Mouse (Mus musculus): Measurements from ENCODE around the gene Styxl1. TPM values are rescaled to one million over a fixed set of nuclear protein-coding genes. Genes with fewer than 3 reads are reported as not detected.

Gene Styxl1
- total RNA-seq, 1 experiment, result not detected

DNA sequence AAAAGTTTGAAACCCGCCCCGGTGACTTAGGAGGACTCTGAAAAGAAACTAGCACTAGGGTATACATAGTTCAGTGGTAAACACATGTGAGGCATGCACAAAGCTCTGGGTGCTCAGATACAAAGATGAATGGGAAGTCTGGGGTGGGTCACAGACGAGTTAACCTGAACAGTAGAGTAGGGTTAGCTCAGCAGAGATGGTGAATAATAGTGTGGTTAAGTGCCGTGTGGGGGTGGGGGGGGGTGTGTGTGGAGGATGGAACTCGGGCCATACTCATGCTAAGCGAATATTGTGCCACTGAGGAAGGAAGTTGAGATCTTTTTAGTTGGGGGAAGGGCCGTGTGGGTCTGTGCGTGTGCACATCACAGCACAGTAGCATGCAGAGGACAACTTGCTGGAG is 2.1 kb upstream of the Styxl1 start:
- H3K27ac ChIP-seq (ENCODE audit: insufficient read depth, low read depth, low read length, poor library complexity, severe bottlenecking), result no peak overlapping the region
- H3K9ac ChIP-seq (ENCODE audit: insufficient read depth, low read depth, low read length, poor library complexity, severe bottlenecking), result no peak overlapping the region; the same call in 1 of the 2 replicates
- no peak for DNase-seq (ENCODE audit: low read depth, low spot score)
- H3K4me3 ChIP-seq (ENCODE audit: insufficient read depth in 1 of 2, low read depth in 1 of 2, low read length in 2 of 2, poor library complexity in 1 of 2, severe bottlenecking in 1 of 2), result no peak overlapping the region; a peak in 1 of 4 replicates
- in situ Hi-C loops (cut with MboI; ENCODE audit: low sequenced_read_pairs in 2 of 2, unreplicated experiment in 2 of 2), result no loop called here
- H3K36me3 ChIP-seq (ENCODE audit: control insufficient read depth, insufficient read depth, low read length, poor library complexity, severe bottlenecking), result peaks cover 39% of the 10 kb centered on the region
- H3K4me1 ChIP-seq (ENCODE audit: control insufficient read depth in 2 of 2, insufficient read depth in 2 of 2, low read length in 2 of 2, poor library complexity in 1 of 2), result peaks cover 2 to 3% of the 10 kb centered on the region in 2 experiments; a peak in 1 of 4 replicates
- TF ChIP-seq ZNF384 (IDR thresholded peaks at IDR 0.05; ENCODE audit: low read depth, low read length) (no peak), ZC3H11A (IDR thresholded peaks at IDR 0.05; ENCODE audit: borderline replicate concordance, low read depth, low read length) (no peak), HCFC1 (IDR thresholded peaks at IDR 0.05; ENCODE audit: borderline replicate concordance, insufficient read depth, low read length) (no peak), CHD2 (IDR thresholded peaks at IDR 0.05; ENCODE audit: low read depth, low read length) (no peak), MAFK (IDR thresholded peaks at IDR 0.05; ENCODE audit: insufficient read depth, low read depth, low read length) (no peak)
- no peaks in the 10 kb centered on the region for H3K9me3 ChIP-seq (ENCODE audit: control insufficient read depth, insufficient read depth, low read depth, low read length)

DNA sequence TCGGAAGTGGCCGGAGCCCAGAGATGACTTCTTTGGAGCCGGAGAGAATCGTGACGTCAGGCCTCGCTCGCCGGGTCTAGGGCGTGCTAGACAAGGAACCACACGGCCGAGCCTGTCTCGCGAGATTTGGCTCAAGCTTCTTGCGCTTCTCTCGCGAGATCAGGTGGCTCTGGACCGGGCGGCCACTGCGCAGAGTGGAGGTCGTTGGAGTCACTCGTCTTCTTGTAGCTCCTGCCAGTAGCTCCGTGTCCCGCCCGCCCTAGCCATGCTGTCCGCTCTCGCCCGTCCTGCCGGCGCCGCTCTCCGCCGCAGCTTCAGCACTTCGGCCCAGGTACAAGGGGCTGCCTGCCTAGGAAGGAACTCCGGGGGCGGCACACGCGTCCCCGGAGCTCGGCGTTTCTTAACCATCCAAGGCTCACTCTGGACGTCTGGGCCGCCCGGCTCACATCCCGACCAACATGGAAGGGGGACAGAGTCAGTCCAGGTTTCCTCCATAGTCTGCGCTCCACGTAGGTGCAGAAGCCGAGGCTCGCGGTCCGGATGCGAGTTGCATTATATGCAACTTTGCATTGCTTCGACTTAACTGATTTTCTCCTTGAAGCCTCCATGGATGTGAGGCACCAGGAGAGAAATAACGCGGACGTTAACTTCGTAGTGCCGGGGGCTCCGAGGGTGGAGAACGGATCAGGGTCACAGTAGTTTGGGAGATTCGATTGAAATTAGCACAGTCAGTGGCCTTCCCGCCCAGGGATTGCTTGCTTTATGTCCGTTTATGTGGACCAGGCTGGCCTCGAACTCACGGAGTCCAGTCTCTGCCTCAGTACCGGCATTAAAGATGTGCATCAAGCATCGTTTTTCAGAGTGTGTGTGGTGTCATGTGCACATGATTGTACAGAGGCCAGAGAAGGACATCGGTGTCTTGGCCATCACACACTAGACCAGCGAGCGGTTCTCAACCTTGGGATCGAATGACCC is 573 bp upstream of the Styxl1 start, which contains the start of gene Mdh2:
Gene Mdh2, plus strand, starts transcription at position 10 of the 975 bp plus-strand sequence.
- H3K27ac ChIP-seq (ENCODE audit: insufficient read depth, low read depth, low read length, poor library complexity, severe bottlenecking), result peak within 1 kb of the TSS; percentile 88
- peaks cover 26% of the 10 kb centered on the region for H3K36me3 ChIP-seq (ENCODE audit: control insufficient read depth, insufficient read depth, low read length, poor library complexity, severe bottlenecking)
- H3K9me3 ChIP-seq (ENCODE audit: control insufficient read depth, insufficient read depth, low read depth, low read length), result no peaks in the 10 kb centered on the region
- H3K4me1 ChIP-seq (ENCODE audit: control insufficient read depth in 2 of 2, insufficient read depth in 2 of 2, low read length in 2 of 2, poor library complexity in 1 of 2), result peaks cover 2 to 5% of the 10 kb centered on the region in 2 experiments; a peak in 1 of 4 replicates
- peak within 1 kb of the TSS; percentile 100 for H3K9ac ChIP-seq (ENCODE audit: insufficient read depth, low read depth, low read length, poor library complexity, severe bottlenecking)
- DNase-seq (ENCODE audit: low read depth, low spot score), result peak; percentile 100
- peak within 1 kb of the TSS; percentile 70 to 98 for H3K4me3 ChIP-seq (ENCODE audit: insufficient read depth in 1 of 2, low read depth in 1 of 2, low read length in 2 of 2, poor library complexity in 1 of 2, severe bottlenecking in 1 of 2)
- TF ChIP-seq CHD2 (IDR thresholded peaks at IDR 0.05; ENCODE audit: low read depth, low read length), result peak; percentile 100
- TF ChIP-seq ZNF384 (IDR thresholded peaks at IDR 0.05; ENCODE audit: low read depth, low read length), result no peak
- TF ChIP-seq HCFC1 (IDR thresholded peaks at IDR 0.05; ENCODE audit: borderline replicate concordance, insufficient read depth, low read length), result 0 out of 2 replicates have a peak, but pooled peaks have one; percentile 8
- in situ Hi-C loops (cut with MboI; ENCODE audit: low sequenced_read_pairs in 2 of 2, unreplicated experiment in 2 of 2), result no loop called here

DNA sequence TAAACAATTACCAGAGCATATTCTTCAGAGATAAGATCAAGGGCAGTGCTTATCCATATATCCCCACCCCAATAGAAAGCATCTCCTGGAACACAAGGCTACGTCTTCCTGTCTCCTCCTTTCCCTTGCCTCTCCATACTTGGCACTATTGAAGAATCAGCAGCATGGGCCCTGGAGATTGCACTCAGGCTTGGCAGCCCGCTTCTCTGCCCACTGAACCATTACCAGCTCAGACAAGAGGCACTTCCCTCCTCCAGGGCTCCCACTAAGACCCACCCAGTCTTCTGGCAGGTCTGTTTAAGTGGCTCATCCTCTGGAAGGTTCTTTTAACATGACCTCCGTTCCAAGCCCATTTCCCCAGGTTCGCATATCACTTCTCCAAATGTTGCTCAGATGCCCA is 1.6 kb downstream of the Styxl1 start:
- Histone ChIP-seq H3K27ac (ENCODE audit: insufficient read depth, low read depth, low read length, poor library complexity, severe bottlenecking) (no peak overlapping the region), H3K4me3 (ENCODE audit: insufficient read depth in 1 of 2, low read depth in 1 of 2, low read length in 2 of 2, poor library complexity in 1 of 2, severe bottlenecking in 1 of 2) (no peak overlapping the region), H3K4me1 (ENCODE audit: control insufficient read depth in 2 of 2, insufficient read depth in 2 of 2, low read length in 2 of 2, poor library complexity in 1 of 2) (peaks cover 2 to 5% of the 10 kb centered on the region in 2 experiments; a peak in 1 of 4 replicates), H3K36me3 (ENCODE audit: control insufficient read depth, insufficient read depth, low read length, poor library complexity, severe bottlenecking) (peaks cover 6% of the 10 kb centered on the region), H3K9me3 (ENCODE audit: control insufficient read depth, insufficient read depth, low read depth, low read length) (no peaks in the 10 kb centered on the region), H3K9ac (ENCODE audit: insufficient read depth, low read depth, low read length, poor library complexity, severe bottlenecking) (no peak overlapping the region)
- TF ChIP-seq HCFC1 (IDR thresholded peaks at IDR 0.05; ENCODE audit: borderline replicate concordance, insufficient read depth, low read length) (no peak), ZC3H11A (IDR thresholded peaks at IDR 0.05; ENCODE audit: borderline replicate concordance, low read depth, low read length) (no peak), ZNF384 (IDR thresholded peaks at IDR 0.05; ENCODE audit: low read depth, low read length) (no peak), MAFK (IDR thresholded peaks at IDR 0.05; ENCODE audit: insufficient read depth, low read depth, low read length) (no peak), CHD2 (IDR thresholded peaks at IDR 0.05; ENCODE audit: low read depth, low read length) (no peak)
- no peak for DNase-seq (ENCODE audit: low read depth, low spot score)
- in situ Hi-C loops (cut with MboI; ENCODE audit: low sequenced_read_pairs in 2 of 2, unreplicated experiment in 2 of 2), result no loop called here

DNA sequence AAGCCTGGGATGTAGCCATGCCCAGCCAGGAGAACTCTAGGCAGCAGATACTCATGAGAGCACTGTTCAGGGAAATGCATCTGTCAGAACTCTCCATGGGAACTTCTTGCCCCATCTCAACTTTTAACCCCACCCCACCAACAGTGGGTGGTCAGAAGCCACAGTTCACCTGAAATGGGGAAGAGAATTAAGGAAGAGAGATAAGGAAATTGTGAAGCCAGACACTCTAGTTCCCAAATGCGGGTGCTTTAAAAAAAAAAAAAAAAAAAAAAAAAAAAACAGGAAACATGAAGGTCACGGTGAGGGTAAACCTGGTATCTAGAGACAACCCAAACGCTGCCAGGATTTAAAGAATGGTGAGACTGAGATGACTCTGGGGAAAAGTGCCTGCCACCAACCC is 5.7 kb downstream of the Styxl1 start:
- H3K9ac ChIP-seq (ENCODE audit: insufficient read depth, low read depth, low read length, poor library complexity, severe bottlenecking), result no peak overlapping the region
- no peaks in the 10 kb centered on the region for H3K36me3 ChIP-seq (ENCODE audit: control insufficient read depth, insufficient read depth, low read length, poor library complexity, severe bottlenecking)
- H3K4me3 ChIP-seq (ENCODE audit: insufficient read depth in 1 of 2, low read depth in 1 of 2, low read length in 2 of 2, poor library complexity in 1 of 2, severe bottlenecking in 1 of 2), result no peak overlapping the region
- H3K4me1 ChIP-seq (ENCODE audit: control insufficient read depth in 2 of 2, insufficient read depth in 2 of 2, low read length in 2 of 2, poor library complexity in 1 of 2), result peaks cover 0 to 2% of the 10 kb centered on the region in 2 experiments; a peak in 1 of 4 replicates
- H3K9me3 ChIP-seq (ENCODE audit: control insufficient read depth, insufficient read depth, low read depth, low read length), result no peaks in the 10 kb centered on the region
- in situ Hi-C loops (cut with MboI; ENCODE audit: low sequenced_read_pairs in 2 of 2, unreplicated experiment in 2 of 2), result loop anchor here (5.0 to 25.0 kb wide), 2 partner anchors 155 to 360 kb away; no protein-coding TSS in a partner anchor
- TF ChIP-seq HCFC1 (IDR thresholded peaks at IDR 0.05; ENCODE audit: borderline replicate concordance, insufficient read depth, low read length) (no peak), MAFK (IDR thresholded peaks at IDR 0.05; ENCODE audit: insufficient read depth, low read depth, low read length) (no peak), CHD2 (IDR thresholded peaks at IDR 0.05; ENCODE audit: low read depth, low read length) (no peak), ZNF384 (IDR thresholded peaks at IDR 0.05; ENCODE audit: low read depth, low read length) (peak; percentile 46; the same call in 1 of the 2 replicates)
- DNase-seq (ENCODE audit: low read depth, low spot score), result no peak
- no peak overlapping the region for H3K27ac ChIP-seq (ENCODE audit: insufficient read depth, low read depth, low read length, poor library complexity, severe bottlenecking)

All from ES-E14 (cell line).